Mouse (Mus musculus) ES-Bruce4 (cell line): ENCODE data around the gene Mad2l2.

ENCODE experiments used
- CTCF ChIP-seq: IDR thresholded peaks from one replicate; pipeline ENCODE4 v1.8.1; 2011; ENCODE audit warnings: low read depth, low read length
- EP300 ChIP-seq: IDR thresholded peaks from 2 replicates; pipeline ENCODE4 v1.6.1; 2011; ENCODE audit warnings: low read depth, low read length; ENCODE audit not compliant: insufficient read depth

DNA sequence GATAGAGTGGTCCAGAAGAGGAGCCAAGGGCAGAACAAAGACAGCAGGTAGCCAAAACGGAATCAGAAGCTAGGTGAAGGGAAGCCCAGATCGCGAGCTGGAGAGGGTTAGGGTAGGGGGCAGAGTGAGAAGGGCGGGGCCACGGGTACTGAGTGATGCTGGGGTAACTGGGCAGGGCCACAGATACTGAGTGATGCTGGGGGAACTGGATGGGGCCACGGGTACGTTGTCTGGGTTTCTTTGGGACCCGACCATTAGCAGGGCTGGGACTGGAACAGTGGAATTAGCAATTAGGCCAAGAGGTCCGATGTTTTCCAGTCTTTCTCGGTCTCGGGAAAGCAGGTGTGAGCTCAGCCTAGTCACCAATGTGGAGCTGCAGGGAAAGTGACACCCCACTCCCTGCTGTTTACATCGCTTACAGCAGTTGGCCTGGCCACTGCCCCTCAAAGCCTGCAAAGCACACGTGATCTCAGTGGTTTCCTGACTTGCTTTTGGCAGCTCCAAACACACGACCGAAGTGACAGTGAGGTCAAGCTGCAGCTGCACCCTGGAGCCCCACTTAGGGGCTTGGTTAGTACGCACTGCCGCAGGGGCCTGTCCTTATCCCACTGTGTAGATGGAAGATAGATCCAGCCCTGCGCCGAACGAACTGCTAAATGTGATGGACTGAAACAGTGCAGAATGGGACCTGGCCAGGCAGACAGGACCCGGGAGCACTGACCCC, 46.8 kb upstream of the Mad2l2 start:
- no peak for TF ChIP-seq CTCF
- no peak for TF ChIP-seq EP300
